Mouse (Mus musculus) kidney, adult 11 months (tissue): ENCODE measurements around the gene Zfp850.
A peak's percentile ranks its signal among the peaks of the same experiment; 100 is the strongest.
"Not testable (repeated sequence)": the region's sequence is repeated elsewhere in the genome, so short reads cannot be mapped to it uniquely, and the experiment has no call there.

Experiments
- DNase-seq: peaks from one replicate; pipeline ENCODE4 v3.0.0; 2022

Gene Zfp850

GRCm38 (mm10) chr7:28013549-28014444, at the start of gene Zfp850:
Gene Zfp850, minus strand, starts transcription at chr7:28014115.
- DNase-seq, result peak; percentile 59

- no peak for DNase-seq
Observed at GRCm38 (mm10) chr7:28059972-28060371, 46.1 kb upstream of the Zfp850 start.

- DNase-seq, result no peak
Observed at GRCm38 (mm10) chr7:28053046-28053930, 39.4 kb upstream of the Zfp850 start.

- peak; percentile 21 for DNase-seq
Observed at GRCm38 (mm10) chr7:28050584-28050983, 36.7 kb upstream of the Zfp850 start.

- peak; percentile 99 for DNase-seq
Observed at GRCm38 (mm10) chr7:28049476-28050409, 35.8 kb upstream of the Zfp850 start, which contains the start of gene Psmc4. Gene Psmc4, minus strand, starts transcription at chr7:28050101.

GRCm38 (mm10) chr7:28044524-28044923, 30.6 kb upstream of the Zfp850 start:
- no peak for DNase-seq

- DNase-seq, result no peak
Observed at GRCm38 (mm10) chr7:28014445-28014810, 513 bp upstream of the Zfp850 start.

GRCm38 (mm10) chr7:28010271-28010670, 3.6 kb downstream of the Zfp850 start:
- no peak for DNase-seq

- no peak for DNase-seq
Observed at GRCm38 (mm10) chr7:27982197-27982596, 31.7 kb downstream of the Zfp850 start.

- peak; percentile 73 for DNase-seq
Observed at GRCm38 (mm10) chr7:27978683-27979528, 35.0 kb downstream of the Zfp850 start, which contains the start of gene Zfp780b. Gene Zfp780b, minus strand, starts transcription at chr7:27979171.

GRCm38 (mm10) chr7:27949451-27949850, 64.5 kb downstream of the Zfp850 start:
- DNase-seq, result not testable (repeated sequence)

GRCm38 (mm10) chr7:27941869-27942268, 72.0 kb downstream of the Zfp850 start:
- DNase-seq, result not testable (repeated sequence)
